Mouse (Mus musculus) cerebellum, adult 9-10 months (tissue): Measurements from ENCODE around the gene Prph2.

Source experiments
- DNase-seq: peaks from one replicate; pipeline ENCODE4 v3.0.0; 2022

Gene Prph2

GRCm38 (mm10) chr17:46890843-46891594 lies 19.2 kb upstream of the Prph2 start:
- DNase-seq, result peak; percentile 72

- DNase-seq, result no peak
Observed at GRCm38 (mm10) chr17:46895426-46895825, 14.8 kb upstream of the Prph2 start.

GRCm38 (mm10) chr17:46897221-46897950 lies 12.9 kb upstream of the Prph2 start:
- DNase-seq, result no peak

- DNase-seq, result no peak
Observed at GRCm38 (mm10) chr17:46900941-46901340, 9.3 kb upstream of the Prph2 start.

- peak; percentile 91 for DNase-seq
Observed at GRCm38 (mm10) chr17:46903876-46904490, 6.3 kb upstream of the Prph2 start.

GRCm38 (mm10) chr17:46912331-46912730 lies 2.1 kb downstream of the Prph2 start:
- DNase-seq, result no peak

- DNase-seq, result no peak
Observed at GRCm38 (mm10) chr17:46915129-46915528, 4.9 kb downstream of the Prph2 start.

- DNase-seq, result no peak
Observed at GRCm38 (mm10) chr17:46918951-46919350, 8.7 kb downstream of the Prph2 start.

- no peak for DNase-seq
Observed at GRCm38 (mm10) chr17:46920855-46921254, 10.6 kb downstream of the Prph2 start.

GRCm38 (mm10) chr17:46926192-46926591 lies 15.9 kb downstream of the Prph2 start:
- DNase-seq, result no peak

- no peak for DNase-seq
Observed at GRCm38 (mm10) chr17:46926941-46927340, 16.7 kb downstream of the Prph2 start.

GRCm38 (mm10) chr17:46927781-46928180 lies 17.5 kb downstream of the Prph2 start:
- DNase-seq, result no peak

- no peak for DNase-seq
Observed at GRCm38 (mm10) chr17:46929277-46929676, 19.0 kb downstream of the Prph2 start.

- no peak for DNase-seq
Observed at GRCm38 (mm10) chr17:46929897-46930296, 19.6 kb downstream of the Prph2 start.

GRCm38 (mm10) chr17:46932961-46933360 lies 22.7 kb downstream of the Prph2 start:
- DNase-seq, result no peak

- peak; percentile 36 for DNase-seq
Observed at GRCm38 (mm10) chr17:46933557-46934348, 23.5 kb downstream of the Prph2 start.

- no peak for DNase-seq
Observed at GRCm38 (mm10) chr17:46940461-46940860, 30.2 kb downstream of the Prph2 start.

GRCm38 (mm10) chr17:46942421-46942820 lies 32.2 kb downstream of the Prph2 start:
- DNase-seq, result no peak

GRCm38 (mm10) chr17:46946276-46946675 lies 36.0 kb downstream of the Prph2 start:
- no peak for DNase-seq

- no peak for DNase-seq
Observed at GRCm38 (mm10) chr17:46958045-46958444, 47.8 kb downstream of the Prph2 start.

GRCm38 (mm10) chr17:46960216-46960615 lies 50.0 kb downstream of the Prph2 start:
- DNase-seq, result no peak

- DNase-seq, result no peak
Observed at GRCm38 (mm10) chr17:46962153-46962552, 51.9 kb downstream of the Prph2 start.

GRCm38 (mm10) chr17:46963186-46963585 lies 52.9 kb downstream of the Prph2 start:
- DNase-seq, result peak; percentile 16
